Mouse (Mus musculus): ENCODE data around the gene Map3k7cl. TPM values are rescaled to one million over a fixed set of nuclear protein-coding genes. Genes with fewer than 3 reads are reported as not detected.

Map3k7cl gene
- 0.19 TPM in 1 of 2 replicates, not detected in the other for polyA plus RNA-seq (2021; fragmentation: Nextera tagmentation)
- long read RNA-seq, experiment 1, result 0 reads
- long read RNA-seq, experiment 2, result 0 reads

DNA sequence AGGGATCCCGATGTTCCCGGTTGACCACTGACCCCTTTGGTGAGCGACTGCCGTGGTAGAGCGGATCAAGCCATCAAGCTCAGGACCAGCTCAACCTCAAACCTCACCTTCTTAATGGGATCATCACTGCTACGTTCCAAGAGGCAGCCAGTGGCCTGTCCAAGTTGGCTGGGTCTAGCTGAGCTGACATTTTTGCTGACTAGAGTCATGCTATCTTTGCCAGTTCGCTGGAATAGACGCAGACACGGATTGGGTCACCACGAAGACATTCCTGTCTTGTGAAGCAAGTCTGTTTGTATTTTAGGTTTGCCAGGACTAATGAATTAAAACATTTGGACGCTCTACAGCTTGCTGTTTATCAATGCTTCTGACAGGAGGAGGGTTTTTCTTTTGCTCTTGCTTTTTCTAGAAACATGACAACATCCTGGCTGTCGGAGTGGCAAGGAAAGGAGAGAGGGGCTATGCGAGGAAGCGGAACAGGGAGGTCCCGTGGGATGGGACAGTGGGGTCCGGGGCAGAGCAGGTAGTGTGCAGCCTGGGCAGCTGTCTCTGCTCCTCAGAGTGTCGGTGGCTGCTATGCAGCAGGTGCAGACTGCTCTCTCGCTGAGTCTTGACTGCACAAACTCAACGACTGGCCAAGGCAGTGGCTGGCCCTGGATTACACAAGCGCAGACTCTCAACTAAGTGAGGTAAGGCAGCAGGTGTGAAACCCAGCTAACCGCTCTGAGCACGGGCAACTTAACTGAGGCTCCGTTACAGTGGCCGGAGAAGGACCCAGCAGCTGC, at the start of gene Map3k7cl:
Gene Map3k7cl (plus strand): TSS at position 424 of the 785 bp plus-strand sequence.

Other genes starting within 250 kb of the Map3k7cl start
- 11.6 and 17.9 TPM in 2 replicates for gene N6amt1, start 199.1 kb upstream of the Map3k7cl start, polyA plus RNA-seq (2021; fragmentation: Nextera tagmentation)
- 12.2 and 14.8 TPM in 2 replicates for gene Ltn1, start 120.7 kb upstream of the Map3k7cl start, polyA plus RNA-seq (2021; fragmentation: Nextera tagmentation)
- 9.9 and 10.3 TPM in 2 replicates for gene Rwdd2b, start 112.8 kb upstream of the Map3k7cl start, polyA plus RNA-seq (2021; fragmentation: Nextera tagmentation)
- 49.0 and 50.5 TPM in 2 replicates for gene Usp16, start 98.6 kb upstream of the Map3k7cl start, polyA plus RNA-seq (2021; fragmentation: Nextera tagmentation)
- 138 and 165 TPM in 2 replicates for gene Cct8, start 57.5 kb upstream of the Map3k7cl start, polyA plus RNA-seq (2021; fragmentation: Nextera tagmentation)
- 2.0 TPM in 2 replicates for gene Bach1, start 145.6 kb downstream of the Map3k7cl start, polyA plus RNA-seq (2021; fragmentation: Nextera tagmentation)

Measured in left cerebral cortex, adult 6 months (tissue).